22 mouse cellular contexts compared by ENCODE assay signal in genomic region chr13:32824377-32825330, GRCm38 (mm10). TPM values are rescaled to one million over a fixed set of nuclear protein-coding genes. Genes with fewer than 3 reads are reported as not detected.
"Had no signal": no experiment of that assay in that cellular context is flagged by ENCODE, and none has a peak within 500 bp of the region (broad histone marks: within the 10 kb centered on the region; RNA-seq: fewer than 3 reads in every experiment).

No protein-coding gene starts in this region.

- H3K4me3 ChIP-seq: limb, embryonic 12.5 days; megakaryocyte, embryonic 14.5 days; midbrain, embryonic 12.5 days; neural tube, embryonic 15.5 days had no signal

- H3K4me2 ChIP-seq: limb, embryonic 12.5 days; lung, embryonic 14.5 days; midbrain, embryonic 12.5 days; neural tube, embryonic 15.5 days had no signal

- H3K27ac ChIP-seq: kidney, postnatal 0 days; limb, embryonic 12.5 days; liver, embryonic 14.5 days; midbrain, embryonic 12.5 days; neural tube, embryonic 15.5 days had no signal

- H3K27me3 ChIP-seq: limb, embryonic 12.5 days; megakaryocyte, embryonic 14.5 days; midbrain, embryonic 12.5 days; neural tube, embryonic 15.5 days had no signal

- DNase-seq: kidney, adult 11 months; kidney, adult 9 months; kidney, postnatal 36 days; layer of hippocampus, adult 9-11 months; layer of hippocampus, postnatal 36 days; lung, embryonic 14.5 days; lung, postnatal 10 days; lung, postnatal 4 days; right cerebral cortex, adult 18-20 months; right cerebral cortex, postnatal 25 days; thymus, adult 2 months; thymus, postnatal 25 days had no signal

- H3K9me3 ChIP-seq: limb, embryonic 12.5 days; megakaryocyte, embryonic 14.5 days; midbrain, embryonic 12.5 days; neural tube, embryonic 15.5 days had no signal

- H3K9ac ChIP-seq: limb, embryonic 12.5 days; liver, embryonic 14.5 days; lung, embryonic 14.5 days; midbrain, embryonic 12.5 days; neural tube, embryonic 15.5 days had no signal

- H3K4me1 ChIP-seq: limb, embryonic 12.5 days; midbrain, embryonic 12.5 days; neural tube, embryonic 15.5 days had no signal

RNA-seq across cellular contexts. Expression of gene D930007J09Rik, which starts 22.0 kb away (rescaled TPM):
- total RNA-seq: left cerebral cortex, adult 8-10 months; midbrain, postnatal 0 days had no signal
- polyA plus RNA-seq: kidney, postnatal 0 days; limb, embryonic 12.5 days; liver, embryonic 14.5 days; lung, embryonic 14.5 days; midbrain, embryonic 12.5 days; midbrain, postnatal 0 days; neural tube, embryonic 11.5 days; neural tube, embryonic 15.5 days; testis, adult 2 months; thymus, adult 2 months had no signal

RNA-seq across cellular contexts. Expression of gene Mylk4, which starts 40.9 kb away (rescaled TPM):
- total RNA-seq: midbrain, postnatal 0 days had no signal
- polyA plus RNA-seq: lung, embryonic 14.5 days; midbrain, embryonic 12.5 days had no signal
